Mouse (Mus musculus): ENCODE results near the gene Ldlrad3. TPM values are rescaled to one million over a fixed set of nuclear protein-coding genes. Genes with fewer than 3 reads are reported as not detected.

Gene Ldlrad3
- polyA plus RNA-seq, 1 experiment from 2014 or later: 35.9 TPM

- H3K9ac ChIP-seq: no peak overlapping the region
- peaks cover 5% of the 10 kb centered on the region; the same call in 1 of the 2 replicates for H3K9me3 ChIP-seq (replicated peaks)
- H3K27me3 ChIP-seq: no peaks in the 10 kb centered on the region
- no peak for ATAC-seq
- WGBS: 68% methylated on average over 13 of the region's 13 CpGs
- H3K27ac ChIP-seq: no peak overlapping the region
- H3K36me3 ChIP-seq (ENCODE audit: poor library complexity, severe bottlenecking): no peaks in the 10 kb centered on the region
- H3K4me2 ChIP-seq: no peak overlapping the region
- H3K4me1 ChIP-seq: peaks cover 21% of the 10 kb centered on the region
- no peak overlapping the region for H3K4me3 ChIP-seq
Measured at GRCm38 (mm10) chr2:101908773-101909172, 277.4 kb downstream of the Ldlrad3 start.

GRCm38 (mm10) chr2:101907386-101908022 lies 278.7 kb downstream of the Ldlrad3 start:
- H3K9me3 ChIP-seq (replicated peaks): peaks cover 5% of the 10 kb centered on the region; the same call in 1 of the 2 replicates
- H3K36me3 ChIP-seq (ENCODE audit: poor library complexity, severe bottlenecking): no peaks in the 10 kb centered on the region
- ATAC-seq: no peak; the same call in 1 of the 2 replicates
- H3K27ac ChIP-seq: no peak overlapping the region
- H3K27me3 ChIP-seq: no peaks in the 10 kb centered on the region
- peaks cover 21% of the 10 kb centered on the region for H3K4me1 ChIP-seq
- WGBS: 58% methylated on average over 10 of the region's 10 CpGs
- no peak overlapping the region for H3K4me3 ChIP-seq
- no peak overlapping the region for H3K4me2 ChIP-seq
- no peak overlapping the region for H3K9ac ChIP-seq

- WGBS: 55% methylated on average over 5 of the region's 5 CpGs
Measured at GRCm38 (mm10) chr2:101906379-101906690, 279.9 kb downstream of the Ldlrad3 start.

GRCm38 (mm10) chr2:101905534-101906378 lies 280.4 kb downstream of the Ldlrad3 start:
- Histone ChIP-seq H3K27me3 (no peaks in the 10 kb centered on the region), H3K4me2 (peak overlapping the region; percentile 44), H3K9me3 (replicated peaks) (peaks cover 5% of the 10 kb centered on the region; the same call in 1 of the 2 replicates), H3K36me3 (ENCODE audit: poor library complexity, severe bottlenecking) (peaks cover 13% of the 10 kb centered on the region; the same call in 1 of the 2 replicates), H3K27ac (peak overlapping the region; percentile 51; the same call in 1 of the 2 replicates), H3K4me1 (peaks cover 21% of the 10 kb centered on the region), H3K4me3 (peak overlapping the region; percentile 12; the same call in 1 of the 2 replicates), H3K9ac (peak overlapping the region; percentile 35)
- WGBS: 17% methylated on average over 21 of the region's 21 CpGs
- peak; percentile 80 for ATAC-seq

More at GRCm38 (mm10) chr2:101906379-101906690, 279.9 kb downstream of the Ldlrad3 start:
- Histone ChIP-seq H3K4me1 (peaks cover 21% of the 10 kb centered on the region), H3K27me3 (no peaks in the 10 kb centered on the region), H3K9ac (peak overlapping the region; percentile 35), H3K27ac (peak overlapping the region; percentile 51; the same call in 1 of the 2 replicates), H3K36me3 (ENCODE audit: poor library complexity, severe bottlenecking) (peaks cover 8% of the 10 kb centered on the region; the same call in 1 of the 2 replicates), H3K4me3 (no peak overlapping the region), H3K4me2 (peak overlapping the region; percentile 44; the same call in 1 of the 2 replicates), H3K9me3 (replicated peaks) (peaks cover 5% of the 10 kb centered on the region; the same call in 1 of the 2 replicates)
- peak; percentile 46 for ATAC-seq

GRCm38 (mm10) chr2:101902196-101902595 lies 284.0 kb downstream of the Ldlrad3 start:
- no peak for ATAC-seq
- Histone ChIP-seq H3K36me3 (ENCODE audit: poor library complexity, severe bottlenecking) (peaks cover 34% of the 10 kb centered on the region), H3K4me2 (no peak overlapping the region), H3K4me3 (no peak overlapping the region), H3K27me3 (no peaks in the 10 kb centered on the region), H3K9me3 (replicated peaks) (no peaks in the 10 kb centered on the region), H3K27ac (no peak overlapping the region), H3K4me1 (peaks cover 7% of the 10 kb centered on the region), H3K9ac (no peak overlapping the region)
- WGBS: 79% methylated on average over 4 of the region's 4 CpGs

Other genes starting within 250 kb of the Ldlrad3 start
- 32.5 and 36.5 TPM in 2 replicates for gene Trim44, start 221.4 kb upstream of the Ldlrad3 start, polyA plus RNA-seq (2015; fragmentation: Nextera tagmentation; extraction: Ambion mirVana)